Mouse (Mus musculus) CH12.LX (cell line): ENCODE data around the gene Cs. TPM values are rescaled to one million over a fixed set of nuclear protein-coding genes. Genes with fewer than 3 reads are reported as not detected.

Source experiments
- DNase-seq: peaks from one replicate; pipeline ENCODE4 v3.0.0-alpha.2; 2013; ENCODE audit errors: extremely low read depth
- H3K27ac ChIP-seq: 2 replicates; pipeline ENCODE4 v1.5.1; 2012; ENCODE audit warnings: low read depth, mild to moderate bottlenecking, control low read depth, moderate library complexity; ENCODE audit not compliant: insufficient read depth
- H3K27me3 ChIP-seq: replicated peaks from 2 replicates; pipeline ENCODE3; 2012; ENCODE audit warnings: inconsistent platforms
- H3K36me3 ChIP-seq, 2 experiments: replicated peaks in 1 of 2; 2 replicates each; pipeline versions ENCODE3 to v1.6.1; 2012; ENCODE audit warnings: inconsistent platforms in 1 of 2, low read length in 1 of 2, mild to moderate bottlenecking in 1 of 2, mixed read lengths in 1 of 2, moderate library complexity in 1 of 2; ENCODE audit not compliant: control insufficient read depth in 1 of 2, insufficient read depth in 1 of 2
- H3K4me1 ChIP-seq, 2 experiments: 2 replicates each; pipeline ENCODE4 v1.6.1; 2012; ENCODE audit warnings: inconsistent platforms in 1 of 2, moderate library complexity in 1 of 2; ENCODE audit not compliant: insufficient read depth in 2 of 2, control insufficient read depth in 1 of 2
- H3K4me2 ChIP-seq: 2 replicates; pipeline ENCODE4 v1.6.1; 2012; ENCODE audit warnings: low read depth, mild to moderate bottlenecking, control low read depth; ENCODE audit not compliant: poor library complexity, insufficient read depth, severe bottlenecking
- H3K4me3 ChIP-seq, 3 experiments: fragments of 150-350 bp in 1 of 3; sonication (generic) in 1 of 3; replicated peaks in 1 of 3; 2 replicates each; pipeline versions ENCODE3 to v1.5.1; 2011 to 2012; ENCODE audit warnings: low read depth in 2 of 3, low read length in 2 of 3, mild to moderate bottlenecking in 2 of 3, moderate library complexity in 2 of 3, control low read depth in 1 of 3, improper control_type of control experiment in 1 of 3, inconsistent platforms in 1 of 3, mixed read lengths in 1 of 3; ENCODE audit not compliant: poor library complexity in 1 of 3
- H3K79me2 ChIP-seq: replicated peaks from 2 replicates; pipeline ENCODE4 v1.6.1; 2012; ENCODE audit warnings: mild to moderate bottlenecking, moderate library complexity; ENCODE audit not compliant: control insufficient read depth, poor library complexity, insufficient read depth, severe bottlenecking; ENCODE audit errors: extremely low read depth
- H3K9ac ChIP-seq: 2 replicates; pipeline ENCODE4 v1.6.1; 2012; ENCODE audit warnings: low read depth, mild to moderate bottlenecking, control low read depth, moderate library complexity; ENCODE audit not compliant: insufficient read depth
- H3K9me3 ChIP-seq: replicated peaks from 2 replicates; pipeline ENCODE3; 2012; ENCODE audit warnings: low read length, inconsistent platforms, mixed read lengths
- CHD1 ChIP-seq: IDR thresholded peaks from 2 replicates; pipeline ENCODE4 v1.6.1; 2012; ENCODE audit warnings: low read depth, low read length, improper control_type of control experiment, inconsistent platforms
- ELF1 ChIP-seq: IDR thresholded peaks from 2 replicates; pipeline ENCODE4 v1.6.1; 2014; ENCODE audit warnings: low read depth, mild to moderate bottlenecking, inconsistent platforms, low read length, improper control_type of control experiment
- ETS1 ChIP-seq: conservative IDR thresholded peaks from 2 replicates; pipeline ENCODE4 v1.6.1; 2012; ENCODE audit warnings: low read depth, mild to moderate bottlenecking, inconsistent platforms, low read length, improper control_type of control experiment, moderate library complexity
- GABPA ChIP-seq: IDR thresholded peaks from 2 replicates; pipeline ENCODE4 v1.6.1; 2012; ENCODE audit warnings: low read depth, low read length, improper control_type of control experiment, inconsistent platforms; ENCODE audit not compliant: insufficient replicate concordance
- IRF4 ChIP-seq: IDR thresholded peaks from 2 replicates; pipeline ENCODE4 v1.6.1; 2014; ENCODE audit warnings: low read depth, mild to moderate bottlenecking, inconsistent platforms, low read length, improper control_type of control experiment
- JUN ChIP-seq: IDR thresholded peaks from 2 replicates; pipeline ENCODE4 v1.6.1; 2011; ENCODE audit warnings: low read depth, mild to moderate bottlenecking, low read length, improper control_type of control experiment, moderate library complexity; ENCODE audit not compliant: insufficient read depth
- JUND ChIP-seq: conservative IDR thresholded peaks from 2 replicates; pipeline ENCODE4 v1.6.1; 2011; ENCODE audit warnings: low read depth, low read length, improper control_type of control experiment
- KAT2A ChIP-seq: IDR thresholded peaks from 2 replicates; pipeline ENCODE4 v1.6.1; 2012; ENCODE audit warnings: low read length, improper control_type of control experiment, inconsistent platforms; ENCODE audit not compliant: insufficient replicate concordance
- MAZ ChIP-seq: IDR thresholded peaks from 2 replicates; pipeline ENCODE4 v1.6.1; 2012; ENCODE audit warnings: low read depth, mild to moderate bottlenecking, inconsistent platforms, low read length, improper control_type of control experiment, moderate library complexity
- MYC ChIP-seq: IDR thresholded peaks from 2 replicates; pipeline ENCODE4 v1.6.1; 2011; ENCODE audit warnings: low read depth, mild to moderate bottlenecking, improper control_type of control experiment, low read length
- NELFE ChIP-seq: IDR thresholded peaks from 2 replicates; pipeline ENCODE4 v1.6.1; 2011; ENCODE audit warnings: low read depth, low read length, improper control_type of control experiment
- POLR2A ChIP-seq: IDR thresholded peaks from 2 replicates; pipeline ENCODE4 v1.6.1; 2011; ENCODE audit warnings: low read depth, mild to moderate bottlenecking, improper control_type of control experiment, low read length
- POLR2AphosphoS2 ChIP-seq: IDR thresholded peaks from 2 replicates; pipeline ENCODE4 v1.6.1; 2011; ENCODE audit warnings: low read depth, low read length, improper control_type of control experiment
- RCOR1 ChIP-seq: conservative IDR thresholded peaks from 2 replicates; pipeline ENCODE4 v1.6.1; 2012; ENCODE audit warnings: low read depth, mild to moderate bottlenecking, inconsistent platforms, low read length, improper control_type of control experiment
- SIN3A ChIP-seq: IDR thresholded peaks from 2 replicates; pipeline ENCODE4 v1.6.1; 2012; ENCODE audit warnings: low read length, improper control_type of control experiment, inconsistent platforms
- SMC3 ChIP-seq: IDR thresholded peaks from 2 replicates; pipeline ENCODE4 v1.6.1; 2011; ENCODE audit warnings: low read depth, low read length, improper control_type of control experiment
- TCF12 ChIP-seq: IDR thresholded peaks from 2 replicates; pipeline ENCODE4 v1.6.1; 2014; ENCODE audit warnings: low read depth, mild to moderate bottlenecking, inconsistent platforms, low read length, improper control_type of control experiment
- UBTF ChIP-seq: IDR thresholded peaks from 2 replicates; pipeline ENCODE4 v1.6.1; 2012; ENCODE audit warnings: low read depth, mild to moderate bottlenecking, inconsistent platforms, low read length, improper control_type of control experiment, moderate library complexity
- ZC3H11A ChIP-seq: IDR thresholded peaks from 2 replicates; pipeline ENCODE4 v1.6.1; 2012; ENCODE audit warnings: low read depth, mild to moderate bottlenecking, inconsistent platforms, low read length, improper control_type of control experiment
- ZNF384 ChIP-seq: IDR thresholded peaks from 2 replicates; pipeline ENCODE4 v1.6.1; 2012; ENCODE audit warnings: low read depth, low read length, improper control_type of control experiment, inconsistent platforms
- dilution Hi-C: fragments of 300-500 bp; cut with MboI; formaldehyde crosslinking; loops from 2 replicates; pipeline ENCODE4 v1.14.3; 2020; ENCODE audit warnings: low sequenced_read_pairs; ENCODE audit not compliant: extremely low pct_unique_long_range_greater_than_20kb, extremely low pct_ligation_motif_present
- in situ Hi-C: fragments of 300-500 bp; cut with MboI; formaldehyde crosslinking; loops from 3 replicates; pipeline ENCODE4 v1.14.3; 2019; ENCODE audit warnings: low sequenced_read_pairs, low pct_ligation_motif_present, low pct_unique_long_range_greater_than_20kb, mixed read lengths
- polyA plus RNA-seq: library from polyadenylated mRNA; unstranded; fragments of >175 nt; gene quantifications from 2 replicates; pipeline ENCODE4 v1.2.1, GENCODE M21; 2012; ENCODE audit warnings: low read depth; ENCODE audit not compliant: insufficient read length
- total RNA-seq, 2 experiments: library from RNA; depleted of rRNA; stranded (reverse); fragments of 300-350 nt in 1 of 2; fragments of >200 nt in 1 of 2; gene quantifications; 2 replicates each; pipeline ENCODE4 v1.2.3; 2012 to 2014

The Cs gene
- total and polyA plus RNA-seq, 3 experiments: 131 to 240 (median 145) TPM

- no peak overlapping the region for H3K4me2 ChIP-seq
- no peaks in the 10 kb centered on the region for H3K79me2 ChIP-seq
- DNase-seq: no peak
- H3K36me3 ChIP-seq: peaks cover 74 to 98% of the 10 kb centered on the region in 2 experiments
- H3K9me3 ChIP-seq: no peaks in the 10 kb centered on the region
- in situ Hi-C loops: no loop called here
- H3K27me3 ChIP-seq: no peaks in the 10 kb centered on the region
- no peak overlapping the region for H3K9ac ChIP-seq
- H3K4me3 ChIP-seq: no peak overlapping the region
- TF ChIP-seq ZNF384: no peak
- TF ChIP-seq GABPA: no peak
- TF ChIP-seq NELFE: no peak
- no peak for TF ChIP-seq RCOR1
- no peak for TF ChIP-seq ETS1
- TF ChIP-seq POLR2A: no peak
- no peak for TF ChIP-seq TCF12
- no peak for TF ChIP-seq MYC
- no peak for TF ChIP-seq CHD1
- no peak for TF ChIP-seq JUN
- no peak overlapping the region for H3K27ac ChIP-seq
- H3K4me1 ChIP-seq: peaks cover 3 to 23% of the 10 kb centered on the region in 2 experiments; a peak in 3 of 4 replicates
- dilution Hi-C loops: no loop called here
These were observed 54.3 kb downstream of the Cs start for GRCm38 (mm10) chr10:128391850-128392249.

DNA sequence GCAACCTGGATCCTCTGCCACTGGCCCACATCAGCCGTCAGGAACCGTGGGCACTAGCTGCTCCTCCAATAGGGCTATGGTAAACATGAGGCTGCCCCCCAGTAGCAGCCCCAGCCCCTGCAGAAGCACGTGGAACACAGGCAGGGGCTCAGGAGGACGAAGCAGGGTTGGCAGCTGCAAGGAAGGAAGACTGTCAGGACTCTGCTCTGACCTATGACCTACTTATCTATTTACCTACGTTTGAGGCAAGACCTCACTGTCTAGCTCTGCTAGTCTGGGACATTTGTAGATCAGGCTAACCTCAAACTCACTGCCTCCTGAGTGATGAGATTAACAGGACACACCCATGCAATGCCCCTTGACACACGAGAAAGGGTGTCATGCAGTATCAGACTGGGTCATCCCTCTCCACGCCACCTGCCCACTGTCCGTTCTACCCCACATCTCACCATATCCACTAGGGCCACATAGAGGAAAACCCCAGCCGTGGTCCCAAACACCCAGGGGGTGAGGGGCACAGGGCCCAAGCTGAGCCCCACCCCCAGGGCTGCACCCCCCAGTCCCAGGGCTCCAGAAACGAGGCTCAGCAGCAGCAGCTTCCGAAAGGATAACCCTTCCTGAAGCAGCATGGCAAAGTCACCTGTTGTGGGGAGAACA, 58.6 kb downstream of the Cs start:
- no peaks in the 10 kb centered on the region for H3K79me2 ChIP-seq
- peaks cover 36 to 98% of the 10 kb centered on the region in 2 experiments for H3K36me3 ChIP-seq
- H3K9ac ChIP-seq: no peak overlapping the region
- in situ Hi-C loops (no loop called here), dilution Hi-C loops (no loop called here)
- no peaks in the 10 kb centered on the region for H3K9me3 ChIP-seq
- no peak overlapping the region for H3K27ac ChIP-seq
- no peak overlapping the region for H3K4me3 ChIP-seq
- DNase-seq: no peak
- H3K27me3 ChIP-seq: no peaks in the 10 kb centered on the region
- H3K4me1 ChIP-seq: peaks cover 3 to 19% of the 10 kb centered on the region in 2 experiments; a peak in 3 of 4 replicates
- TF ChIP-seq POLR2AphosphoS2 (no peak), RCOR1 (no peak), ZNF384 (no peak), IRF4 (no peak), GABPA (no peak), POLR2A (no peak), KAT2A (no peak), MYC (no peak), MAZ (no peak), JUN (no peak), SMC3 (no peak), UBTF (no peak), JUND (no peak), ELF1 (no peak), ZC3H11A (no peak), SIN3A (no peak), TCF12 (no peak)
- no peak overlapping the region for H3K4me2 ChIP-seq
